ENCODE assay signal across 8 mouse cellular contexts in genomic region chr3:62338044-62338443, GRCm38 (mm10). TPM values are rescaled to one million over a fixed set of nuclear protein-coding genes. Genes with fewer than 3 reads are reported as not detected.
DNase-seq lines count a peak whose midpoint lies in the region; ATAC-seq lines count a peak whose summit lies in the region.

Gene Arhgef26 (plus strand): TSS chr3:62338344.

- H3K4me2 ChIP-seq in neural tube, embryonic 11.5 days (ENCODE audit: low read depth) = peak within 1 kb of the TSS; percentile 81
- H3K4me2 ChIP-seq in limb, embryonic 11.5 days (ENCODE audit: low read depth, severe bottlenecking) = peak within 1 kb of the TSS; percentile 81
- peak within 1 kb of the TSS; percentile 91 for H3K4me2 ChIP-seq in stomach, embryonic 15.5 days

- H3K9ac ChIP-seq in neural tube, embryonic 11.5 days (ENCODE audit: low read length) = peak within 1 kb of the TSS; percentile 75
- H3K9ac ChIP-seq in limb, embryonic 11.5 days (ENCODE audit: low read length) = peak within 1 kb of the TSS; percentile 65
- H3K9ac ChIP-seq in stomach, embryonic 15.5 days = peak within 1 kb of the TSS; percentile 47

- H3K27ac ChIP-seq in neural tube, embryonic 11.5 days (ENCODE audit: low read depth, low read length) = no peak within 1 kb of the TSS
- no peak within 1 kb of the TSS for H3K27ac ChIP-seq in limb, embryonic 11.5 days (replicated peaks; ENCODE audit: low read depth, low read length)
- peak within 1 kb of the TSS; percentile 75 for H3K27ac ChIP-seq in stomach, embryonic 15.5 days

- WGBS in neural tube, embryonic 11.5 days = 83% methylated on average over 3 of the region's 3 CpGs
- WGBS in limb, embryonic 11.5 days = 77% methylated on average over 3 of the region's 3 CpGs
- 81% methylated on average over 3 of the region's 3 CpGs for WGBS in stomach, embryonic 15.5 days

- H3K9me3 ChIP-seq in neural tube, embryonic 11.5 days (ENCODE audit: control insufficient read depth, low read length) = no peaks in the 10 kb centered on the region
- H3K9me3 ChIP-seq in limb, embryonic 11.5 days (ENCODE audit: control insufficient read depth, low read length) = no peaks in the 10 kb centered on the region
- H3K9me3 ChIP-seq in stomach, embryonic 15.5 days = no peaks in the 10 kb centered on the region

- 0 out of 2 replicates have a peak, but pooled peaks cover 5% of the 10 kb centered on the region for H3K27me3 ChIP-seq in neural tube, embryonic 11.5 days (ENCODE audit: control insufficient read depth, insufficient read depth, low read length)
- peaks cover 9% of the 10 kb centered on the region; the same call in 1 of the 2 replicates for H3K27me3 ChIP-seq in limb, embryonic 11.5 days (ENCODE audit: control insufficient read depth, insufficient read depth, low read length)
- H3K27me3 ChIP-seq in stomach, embryonic 15.5 days (replicated peaks) = no peaks in the 10 kb centered on the region

- peak within 1 kb of the TSS; percentile 72 for H3K4me3 ChIP-seq in neural tube, embryonic 11.5 days (ENCODE audit: low read depth, low read length)
- H3K4me3 ChIP-seq in limb, embryonic 11.5 days (ENCODE audit: low read depth, low read length) = peak within 1 kb of the TSS; percentile 75
- peak within 1 kb of the TSS; percentile 64 for H3K4me3 ChIP-seq in stomach, embryonic 15.5 days (replicated peaks)

- peaks cover 2% of the 10 kb centered on the region; the same call in 1 of the 2 replicates for H3K4me1 ChIP-seq in neural tube, embryonic 11.5 days (ENCODE audit: control insufficient read depth, insufficient read depth, low read length)
- no peaks in the 10 kb centered on the region; the same call in 1 of the 2 replicates for H3K4me1 ChIP-seq in limb, embryonic 11.5 days (ENCODE audit: control insufficient read depth, insufficient read depth, low read length)
- H3K4me1 ChIP-seq in stomach, embryonic 15.5 days = no peaks in the 10 kb centered on the region

- H3K36me3 ChIP-seq in neural tube, embryonic 11.5 days (ENCODE audit: control insufficient read depth, insufficient read depth, low read length) = no peaks in the 10 kb centered on the region
- no peaks in the 10 kb centered on the region for H3K36me3 ChIP-seq in limb, embryonic 11.5 days (ENCODE audit: control insufficient read depth, insufficient read depth, low read length)
- H3K36me3 ChIP-seq in stomach, embryonic 15.5 days = no peaks in the 10 kb centered on the region

- DNase-seq in frontal cortex, adult 2 months (ENCODE audit: extremely low spot score in 1 of 2, low spot score in 1 of 2) = no peak
- DNase-seq in frontal cortex, postnatal 10 days (ENCODE audit: low spot score in 2 of 2) = no peak
- DNase-seq in neural tube, embryonic 11.5 days (ENCODE audit: low spot score) = no peak
- no peak for DNase-seq in neural tube, embryonic 10.5 days (ENCODE audit: extremely low spot score, low spot score)
- DNase-seq in limb, embryonic 11.5 days (ENCODE audit: low spot score) = no peak
- DNase-seq in embryo, embryonic 10 days (ENCODE audit: low spot score) = no peak
- DNase-seq in urinary bladder, postnatal 10 days (ENCODE audit: low spot score) = no peak

- no peak for ATAC-seq in neural tube, embryonic 11.5 days (ENCODE audit: insufficient read depth, low FRiP score, low TSS enrichment)
- no peak for ATAC-seq in limb, embryonic 11.5 days (ENCODE audit: insufficient number of reproducible peaks, low FRiP score, low TSS enrichment, low read depth)
- no peak for ATAC-seq in stomach, embryonic 15.5 days (ENCODE audit: insufficient read depth, low FRiP score, low read depth)

RNA-seq across cellular contexts. Expression of gene Arhgef26, which starts in this region (rescaled TPM):
- polyA plus RNA-seq in frontal cortex, adult 2 months (2012; rRNA removed) = 13.7 and 15.8 TPM in 2 replicates
- 11.4 and 12.5 TPM in 2 replicates for polyA plus RNA-seq in neural tube, embryonic 11.5 days (2014; fragmentation: Nextera tagmentation; extraction: Ambion mirVana)
- 4.0 and 4.5 TPM in 2 replicates for polyA plus RNA-seq in limb, embryonic 11.5 days (2014; fragmentation: Nextera tagmentation; extraction: Ambion mirVana)
- polyA plus RNA-seq in stomach, embryonic 15.5 days (2015; fragmentation: Nextera tagmentation; extraction: Ambion mirVana) = 15.9 and 17.5 TPM in 2 replicates
